Mouse (Mus musculus) hindbrain, postnatal 0 days (tissue): ENCODE results near the gene Kdm4a. TPM values are rescaled to one million over a fixed set of nuclear protein-coding genes. Genes with fewer than 3 reads are reported as not detected.
A peak's percentile ranks its signal among the peaks of the same experiment; 100 is the strongest.

ENCODE experiments used
- ATAC-seq: fragments of 200-750 bp; cut with Nextera tagmentation; 2 replicates; pipeline ENCODE4 v1.8.0; 2017; ENCODE audit warnings: mild to moderate bottlenecking, moderate TSS enrichment, moderate library complexity
- DNase-seq: peaks from one replicate; pipeline ENCODE4 v3.0.0-alpha.2; 2015; ENCODE audit warnings: low spot score
- H3K27ac ChIP-seq: fragments of 300-500 bp; sonication (generic); 2 replicates; pipeline ENCODE4 v1.5.1; 2014; ENCODE audit warnings: mild to moderate bottlenecking
- H3K27me3 ChIP-seq: fragments of 300-500 bp; sonication (generic); 2 replicates; pipeline ENCODE4 v1.6.1; 2014; ENCODE audit warnings: low read length, mixed read lengths; ENCODE audit not compliant: insufficient read depth
- H3K36me3 ChIP-seq: fragments of 300-500 bp; sonication (generic); 2 replicates; pipeline ENCODE4 v1.6.1; 2014; ENCODE audit warnings: low read length, mixed read lengths; ENCODE audit not compliant: insufficient read depth
- H3K4me1 ChIP-seq: fragments of 300-500 bp; sonication (generic); 2 replicates; pipeline ENCODE4 v1.6.1; 2014; ENCODE audit warnings: antibody characterized with exemption, low read length, mixed read lengths; ENCODE audit not compliant: insufficient read depth
- H3K4me2 ChIP-seq: fragments of 300-500 bp; sonication (generic); 2 replicates; pipeline ENCODE4 v1.6.1; 2014; ENCODE audit warnings: low read depth, mild to moderate bottlenecking, low read length, moderate library complexity, mixed read lengths
- H3K4me3 ChIP-seq: fragments of 300-500 bp; sonication (generic); 2 replicates; pipeline ENCODE4 v1.5.1; 2014; ENCODE audit warnings: low read length
- H3K9ac ChIP-seq: fragments of 300-500 bp; sonication (generic); replicated peaks from 2 replicates; pipeline ENCODE4 v1.6.1; 2014; ENCODE audit warnings: mild to moderate bottlenecking, low read length, moderate library complexity, mixed read lengths
- H3K9me3 ChIP-seq: fragments of 300-500 bp; sonication (generic); 2 replicates; pipeline ENCODE4 v1.6.1; 2016; ENCODE audit warnings: low read length, mixed read lengths
- CTCF ChIP-seq: IDR thresholded peaks from 2 replicates; pipeline ENCODE4 v1.5.1; 2016; ENCODE audit warnings: antibody characterized with exemption, control low read depth, low read depth
- WGBS: fragments of 180-500 bp; shearing (Covaris S2); extraction: QIAGEN DNeasy Blood & Tissue Kit; methylation state at CpG from one replicate; pipeline ENCODE4 v1.1.7; 2014; 5-methylcytosine and 5-hydroxymethylcytosine counted together
- polyA plus RNA-seq: library from polyadenylated mRNA; unstranded; fragments of >200 nt; fragmentation: Nextera tagmentation; extraction: Ambion mirVana; gene quantifications from 2 replicates; pipeline ENCODE4 v1.2.1, GENCODE M21; 2015
- total RNA-seq: library from RNA; depleted of rRNA; stranded (reverse); fragments of >200 nt; gene quantifications from 2 replicates; pipeline ENCODE4 v1.2.3, GENCODE M21; 2014

The Kdm4a gene
- total and polyA plus RNA-seq, 2 experiments from 2014 or later: 33.6 to 87.1 TPM

DNA sequence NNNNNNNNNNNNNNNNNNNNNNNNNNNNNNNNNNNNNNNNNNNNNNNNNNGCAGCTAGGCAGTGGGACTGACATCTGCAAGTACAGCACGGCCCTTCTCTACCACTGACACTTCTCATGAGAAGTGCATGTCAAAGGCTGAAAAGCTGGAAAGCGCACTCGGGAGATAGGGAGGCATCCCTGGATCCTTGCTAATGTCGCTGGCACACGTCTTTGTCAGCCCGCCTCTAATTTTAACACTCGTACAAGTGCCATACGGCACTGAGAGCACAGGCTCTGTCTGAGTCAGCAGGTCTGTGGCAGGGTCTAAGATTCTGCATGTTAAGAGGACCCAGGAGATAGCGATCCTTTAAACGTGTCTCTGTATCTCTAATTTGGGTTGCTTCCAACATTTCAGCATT, 16.3 kb upstream of the Kdm4a start:
- Histone ChIP-seq H3K4me2 (no peak overlapping the region), H3K9me3 (no peaks in the 10 kb centered on the region), H3K27ac (no peak overlapping the region), H3K27me3 (no peaks in the 10 kb centered on the region), H3K36me3 (no peaks in the 10 kb centered on the region), H3K9ac (no peak overlapping the region), H3K4me1 (no peaks in the 10 kb centered on the region), H3K4me3 (no peak overlapping the region)
- 83% methylated on average over 10 of the region's 10 CpGs for WGBS
- ATAC-seq (no peak), DNase-seq (no peak)
- TF ChIP-seq CTCF: no peak

DNA sequence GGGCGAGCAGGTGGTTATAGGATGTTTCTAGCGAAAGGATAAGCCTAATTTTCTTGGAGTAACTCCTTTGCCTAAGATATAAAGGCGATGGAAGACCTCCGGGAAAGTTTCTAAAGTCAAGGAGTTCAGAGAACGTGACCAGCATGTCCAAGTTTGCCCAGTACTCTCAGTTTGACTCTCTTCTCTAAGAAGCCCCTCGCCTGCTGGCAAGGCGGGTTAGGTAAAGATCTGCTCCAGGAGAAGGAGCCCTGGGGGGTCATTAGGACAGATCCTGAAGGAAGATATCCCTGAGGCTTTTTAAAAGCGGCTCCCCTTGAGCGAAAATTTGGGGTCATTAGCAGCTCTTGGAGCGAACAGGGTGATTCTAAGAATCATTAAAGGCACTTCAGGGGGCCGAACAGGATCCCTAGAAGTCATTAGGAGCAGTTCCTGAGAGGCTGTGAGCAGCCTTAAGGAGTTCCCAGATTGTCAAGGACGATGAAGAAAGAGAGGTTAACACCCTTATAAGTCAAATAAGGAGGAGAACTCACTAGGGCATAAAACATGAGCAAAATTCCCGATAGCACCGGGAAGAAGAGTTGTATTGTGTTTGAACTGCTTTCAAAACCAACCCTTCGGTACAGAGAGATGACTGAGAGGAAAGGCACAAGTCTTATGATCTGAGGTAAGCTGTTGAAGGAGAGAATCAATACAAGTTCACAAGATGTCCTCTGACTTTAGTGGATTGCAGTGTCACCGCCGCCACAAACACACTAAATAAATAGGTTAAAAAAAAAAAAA, 648 bp upstream of the Kdm4a start:
- DNase-seq: no peak
- peak overlapping the region; percentile 82 for H3K4me3 ChIP-seq
- no peaks in the 10 kb centered on the region for H3K9me3 ChIP-seq
- peak; percentile 16; the same call in 1 of the 2 replicates for ATAC-seq
- H3K4me2 ChIP-seq: peak overlapping the region; percentile 61
- peaks cover 15% of the 10 kb centered on the region for H3K36me3 ChIP-seq
- no peak for TF ChIP-seq CTCF
- 13% methylated on average over 17 of the region's 17 CpGs for WGBS
- peak overlapping the region; percentile 33 for H3K9ac ChIP-seq
- peak overlapping the region; percentile 82 for H3K27ac ChIP-seq
- H3K4me1 ChIP-seq: peaks cover 4% of the 10 kb centered on the region; the same call in 1 of the 2 replicates
- no peaks in the 10 kb centered on the region for H3K27me3 ChIP-seq

DNA sequence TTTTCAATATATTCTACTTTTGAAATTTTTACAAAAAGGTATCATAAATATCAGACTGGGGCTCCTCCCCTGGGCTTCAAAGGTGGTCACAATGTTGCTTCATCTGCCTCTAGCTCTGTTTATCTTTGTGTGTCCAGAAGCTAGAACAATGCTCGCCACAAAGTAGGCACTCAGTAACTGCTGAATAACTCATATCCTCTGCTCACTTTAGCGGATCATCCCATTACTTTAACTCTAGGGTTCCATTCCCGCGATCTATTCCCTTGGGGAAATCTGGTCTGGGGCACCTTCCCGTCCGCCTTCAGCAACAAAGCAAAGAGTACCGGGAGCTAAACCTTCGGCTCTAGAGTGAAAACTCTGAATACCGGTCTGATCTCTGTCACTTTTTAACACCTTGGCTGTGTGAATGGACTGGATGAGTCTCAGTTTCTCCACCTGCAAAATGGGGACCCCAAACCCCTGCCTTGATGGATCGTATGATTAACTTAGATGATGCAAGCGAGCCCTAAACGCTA, 834 bp downstream of the Kdm4a start:
- H3K4me1 ChIP-seq: peaks cover 4% of the 10 kb centered on the region; the same call in 1 of the 2 replicates
- TF ChIP-seq CTCF: no peak
- under 1% methylated on average over 12 of the region's 12 CpGs for WGBS
- peak overlapping the region; percentile 95 for H3K27ac ChIP-seq
- ATAC-seq (no peak), DNase-seq (no peak)
- H3K36me3 ChIP-seq: peaks cover 28% of the 10 kb centered on the region
- H3K9me3 ChIP-seq: no peaks in the 10 kb centered on the region
- no peaks in the 10 kb centered on the region for H3K27me3 ChIP-seq
- peak overlapping the region; percentile 82 for H3K4me3 ChIP-seq
- peak overlapping the region; percentile 61 for H3K4me2 ChIP-seq
- H3K9ac ChIP-seq: peak overlapping the region; percentile 77

DNA sequence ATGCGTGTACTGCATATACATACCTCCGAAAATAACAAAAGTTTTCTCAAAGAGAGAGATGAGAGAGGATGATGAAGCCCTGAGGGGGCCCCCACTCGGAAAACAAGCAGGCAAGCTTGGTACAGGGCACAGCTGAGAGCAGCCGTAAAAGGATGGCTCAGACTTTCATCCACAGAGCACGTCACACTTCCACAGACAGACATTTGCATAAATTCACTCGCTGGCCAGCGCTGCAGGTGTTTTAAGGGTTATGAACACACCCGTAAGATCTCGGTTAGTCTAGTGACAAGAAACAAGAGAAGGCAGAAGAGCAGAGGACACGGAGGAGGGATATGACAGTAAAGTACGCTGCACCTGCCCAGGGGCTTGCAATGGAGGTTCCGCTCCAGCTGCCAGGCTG, 7.4 kb downstream of the Kdm4a start:
- ATAC-seq (no peak), DNase-seq (no peak)
- H3K4me2 ChIP-seq: no peak overlapping the region
- no peaks in the 10 kb centered on the region; the same call in 1 of the 2 replicates for H3K4me1 ChIP-seq
- H3K27me3 ChIP-seq: no peaks in the 10 kb centered on the region
- H3K4me3 ChIP-seq: no peak overlapping the region
- no peak overlapping the region for H3K9ac ChIP-seq
- no peaks in the 10 kb centered on the region for H3K9me3 ChIP-seq
- no peak for TF ChIP-seq CTCF
- 86% methylated on average over 12 of the region's 12 CpGs for WGBS
- no peak overlapping the region for H3K27ac ChIP-seq
- peaks cover 83% of the 10 kb centered on the region for H3K36me3 ChIP-seq

DNA sequence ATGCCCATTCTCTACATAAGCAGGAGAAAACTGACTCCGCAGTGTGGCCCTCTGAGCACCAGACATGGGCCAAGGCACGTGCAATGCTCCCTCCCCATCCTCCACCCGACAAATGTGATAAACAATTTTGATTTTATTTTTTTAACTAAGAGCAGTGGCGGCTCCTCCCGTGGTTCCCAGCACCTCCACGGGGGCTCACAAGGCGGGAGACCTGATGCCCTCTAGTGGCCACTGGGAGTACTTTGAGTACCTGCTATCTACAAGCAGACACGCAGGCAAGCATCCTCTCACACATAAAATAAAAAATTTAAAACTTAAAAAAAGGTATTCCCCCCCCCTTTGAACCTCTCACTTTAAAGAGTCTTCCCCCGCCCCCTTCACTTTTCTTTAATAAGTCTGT, 8.8 kb downstream of the Kdm4a start:
- DNase-seq: peak; percentile 33
- WGBS: 88% methylated on average over 9 of the region's 9 CpGs
- Histone ChIP-seq H3K27me3 (no peaks in the 10 kb centered on the region), H3K9me3 (no peaks in the 10 kb centered on the region), H3K9ac (no peak overlapping the region), H3K36me3 (peaks cover 86% of the 10 kb centered on the region), H3K4me1 (no peaks in the 10 kb centered on the region; the same call in 1 of the 2 replicates), H3K4me3 (no peak overlapping the region), H3K4me2 (no peak overlapping the region), H3K27ac (no peak overlapping the region)
- ATAC-seq: no peak
- TF ChIP-seq CTCF: peak; percentile 51

DNA sequence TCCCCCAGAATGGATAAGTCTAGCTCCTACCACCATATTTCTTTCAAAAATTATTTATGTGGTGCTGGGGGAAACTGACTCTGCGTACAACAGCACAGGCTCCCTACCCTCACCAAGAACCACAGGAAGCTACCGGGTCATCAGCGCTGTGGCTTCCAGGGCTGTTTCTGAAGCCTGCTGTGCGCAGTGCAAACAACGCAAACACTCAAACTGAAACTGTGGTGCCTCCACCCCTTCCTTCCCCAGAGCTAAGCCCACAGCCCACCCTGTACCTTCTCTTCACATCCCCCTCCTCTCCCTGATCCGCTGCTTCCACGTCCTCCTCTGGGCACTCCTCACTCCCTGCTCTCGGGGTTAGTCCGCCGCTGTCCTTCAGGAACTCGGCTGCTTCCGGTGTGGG, 17.7 kb downstream of the Kdm4a start:
- DNase-seq (no peak), ATAC-seq (no peak)
- peaks cover 88% of the 10 kb centered on the region for H3K36me3 ChIP-seq
- 93% methylated on average over 12 of the region's 12 CpGs for WGBS
- no peak overlapping the region for H3K4me2 ChIP-seq
- H3K4me3 ChIP-seq: no peak overlapping the region
- no peak overlapping the region for H3K27ac ChIP-seq
- H3K4me1 ChIP-seq: no peaks in the 10 kb centered on the region
- no peaks in the 10 kb centered on the region for H3K9me3 ChIP-seq
- H3K27me3 ChIP-seq: no peaks in the 10 kb centered on the region
- H3K9ac ChIP-seq: no peak overlapping the region
- no peak for TF ChIP-seq CTCF

DNA sequence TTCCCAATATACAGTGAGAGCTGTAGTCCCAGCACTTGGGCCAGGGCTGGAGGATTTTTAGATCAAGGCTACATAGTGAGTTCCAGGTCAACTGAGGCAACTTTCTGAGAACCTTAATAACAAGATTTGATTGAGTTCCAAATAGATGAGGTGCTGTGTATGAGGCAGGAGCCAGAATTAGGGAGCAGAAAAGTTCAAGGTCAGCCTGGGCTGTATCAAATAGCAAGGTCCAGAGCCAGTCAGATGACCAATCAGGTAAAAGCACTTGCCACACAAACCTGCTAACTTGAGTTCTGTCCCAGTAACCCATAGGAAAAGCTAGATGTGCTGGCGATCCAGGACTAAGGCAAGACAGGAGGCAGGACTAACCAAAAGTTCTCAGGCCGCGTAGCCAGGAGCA, 22.2 kb downstream of the Kdm4a start:
- H3K36me3 ChIP-seq: peaks cover 88% of the 10 kb centered on the region

More for the DNA sequence above, 22.2 kb downstream of the Kdm4a start:
- H3K9ac ChIP-seq: no peak overlapping the region
- no peaks in the 10 kb centered on the region for H3K27me3 ChIP-seq
- DNase-seq (no peak), ATAC-seq (no peak)
- no peak overlapping the region for H3K27ac ChIP-seq
- no peak overlapping the region for H3K4me2 ChIP-seq
- H3K9me3 ChIP-seq: no peaks in the 10 kb centered on the region
- H3K4me1 ChIP-seq: no peaks in the 10 kb centered on the region
- TF ChIP-seq CTCF: no peak
- no peak overlapping the region for H3K4me3 ChIP-seq
- WGBS: 98% methylated on average over 3 of the region's 3 CpGs
